Mouse (Mus musculus) forebrain, embryonic 12.5 days (tissue): ENCODE measurements around the gene Kif5a. TPM values are rescaled to one million over a fixed set of nuclear protein-coding genes. Genes with fewer than 3 reads are reported as not detected.

ENCODE experiments used
- polyA plus RNA-seq: library from polyadenylated mRNA; unstranded; fragments of >200 nt; fragmentation: Nextera tagmentation; extraction: Ambion mirVana; gene quantifications from 2 replicates; pipeline ENCODE4 v1.2.1, GENCODE M21; 2016

The Kif5a gene
- polyA plus RNA-seq, 1 experiment from 2014 or later: 44.1 TPM

Other genes with a start within 250 kb of the Kif5a start
- 82.7 and 82.8 TPM in 2 replicates for gene Tsfm, start 232.5 kb downstream of the Kif5a start, polyA plus RNA-seq
- 31.4 and 35.5 TPM in 2 replicates for gene Mettl1, start 221.9 kb downstream of the Kif5a start, polyA plus RNA-seq
- gene Eef1akmt3, start 221.8 kb downstream of the Kif5a start, polyA plus RNA-seq: 0.14 and 0.20 TPM in 2 replicates
- 0.10 and 0.28 TPM in 2 replicates for gene Cyp27b1, start 215.1 kb downstream of the Kif5a start, polyA plus RNA-seq
- gene March9, start 203.2 kb downstream of the Kif5a start, polyA plus RNA-seq: 3.9 and 4.2 TPM in 2 replicates
- 2,431 and 2,450 TPM in 2 replicates for gene Cdk4, start 199.8 kb downstream of the Kif5a start, polyA plus RNA-seq
- 139 and 158 TPM in 2 replicates for gene Tspan31, start 193.1 kb downstream of the Kif5a start, polyA plus RNA-seq
- 0.73 and 1.1 TPM in 2 replicates for gene Agap2, start 188.1 kb downstream of the Kif5a start, polyA plus RNA-seq
- 86.1 and 90.2 TPM in 2 replicates for gene Os9, start 142.2 kb downstream of the Kif5a start, polyA plus RNA-seq
- 13.3 and 14.7 TPM in 2 replicates for gene B4galnt1, start 98.1 kb downstream of the Kif5a start, polyA plus RNA-seq
- 0.86 and 2.2 TPM in 2 replicates for gene Slc26a10, start 82.7 kb downstream of the Kif5a start, polyA plus RNA-seq
- 32.3 and 36.4 TPM in 2 replicates for gene Arhgef25, start 73.3 kb downstream of the Kif5a start, polyA plus RNA-seq
- 170 and 172 TPM in 2 replicates for gene Dtx3, start 67.6 kb downstream of the Kif5a start, polyA plus RNA-seq
- gene Pip4k2c, start 51.8 kb downstream of the Kif5a start, polyA plus RNA-seq: 19.4 and 20.2 TPM in 2 replicates
- 226 and 229 TPM in 2 replicates for gene Dctn2, start 3.0 kb upstream of the Kif5a start, polyA plus RNA-seq
- 18.4 and 21.2 TPM in 2 replicates for gene Mbd6, start 25.7 kb upstream of the Kif5a start, polyA plus RNA-seq
- 177 and 183 TPM in 2 replicates for gene Mars, start 48.4 kb upstream of the Kif5a start, polyA plus RNA-seq
- gene Arhgap9, start 58.6 kb upstream of the Kif5a start, polyA plus RNA-seq: 0.64 and 1.3 TPM in 2 replicates
- 3.2 and 3.6 TPM in 2 replicates for gene Gli1, start 78.6 kb upstream of the Kif5a start, polyA plus RNA-seq
- gene Inhbe, start 91.1 kb upstream of the Kif5a start, polyA plus RNA-seq: 0.06 TPM in 1 of 2 replicates, not detected in the other
- gene Inhbc, start 107.1 kb upstream of the Kif5a start, polyA plus RNA-seq: not detected in 2 replicates
- gene R3hdm2, start 117.0 kb upstream of the Kif5a start, polyA plus RNA-seq: 37.5 and 40.3 TPM in 2 replicates
- 1.2 and 1.8 TPM in 2 replicates for gene Stac3, start 238.3 kb upstream of the Kif5a start, polyA plus RNA-seq